Mouse (Mus musculus) testis, adult 2 months (tissue): ENCODE measurements around the gene Gls2.

Experiments
- CTCF ChIP-seq: fragments of 200-500 bp; IDR thresholded peaks from 2 replicates; pipeline ENCODE4 v1.5.1; 2012; ENCODE audit warnings: low read depth, mild to moderate bottlenecking, inconsistent platforms, low read length, moderate library complexity; ENCODE audit not compliant: control insufficient read depth, insufficient read depth, insufficient replicate concordance
- POLR2A ChIP-seq: fragments of 200-500 bp; IDR thresholded peaks from 2 replicates; pipeline ENCODE4 v1.6.1; 2012; ENCODE audit warnings: low read depth, mild to moderate bottlenecking, inconsistent platforms, low read length, moderate library complexity; ENCODE audit not compliant: control insufficient read depth

GRCm38 (mm10) chr10:128239140-128239539, 44.9 kb downstream of the Gls2 start:
- TF ChIP-seq POLR2A: no peak
- TF ChIP-seq CTCF: no peak
